Mouse (Mus musculus) megakaryocyte, embryonic 14.5 days (primary cell): ENCODE results near the gene Zbtb9.

Source experiments
- FLI1 ChIP-seq: IDR thresholded peaks from 2 replicates; pipeline ENCODE4 v1.6.1; 2012; ENCODE audit warnings: low read length, inconsistent platforms, mixed read lengths
- GATA1 ChIP-seq: IDR thresholded peaks from 3 replicates; pipeline ENCODE4 v1.6.1; 2012; ENCODE audit warnings: mixed read lengths, low read length, inconsistent platforms, borderline replicate concordance

- TF ChIP-seq FLI1 (no peak), GATA1 (no peak)
Measured at GRCm38 (mm10) chr17:27028909-27029308, 55.9 kb downstream of the Zbtb9 start, which contains the start of gene Bak1.
